Mouse (Mus musculus): ENCODE data around the gene Fat4.

Gene Fat4

DNA sequence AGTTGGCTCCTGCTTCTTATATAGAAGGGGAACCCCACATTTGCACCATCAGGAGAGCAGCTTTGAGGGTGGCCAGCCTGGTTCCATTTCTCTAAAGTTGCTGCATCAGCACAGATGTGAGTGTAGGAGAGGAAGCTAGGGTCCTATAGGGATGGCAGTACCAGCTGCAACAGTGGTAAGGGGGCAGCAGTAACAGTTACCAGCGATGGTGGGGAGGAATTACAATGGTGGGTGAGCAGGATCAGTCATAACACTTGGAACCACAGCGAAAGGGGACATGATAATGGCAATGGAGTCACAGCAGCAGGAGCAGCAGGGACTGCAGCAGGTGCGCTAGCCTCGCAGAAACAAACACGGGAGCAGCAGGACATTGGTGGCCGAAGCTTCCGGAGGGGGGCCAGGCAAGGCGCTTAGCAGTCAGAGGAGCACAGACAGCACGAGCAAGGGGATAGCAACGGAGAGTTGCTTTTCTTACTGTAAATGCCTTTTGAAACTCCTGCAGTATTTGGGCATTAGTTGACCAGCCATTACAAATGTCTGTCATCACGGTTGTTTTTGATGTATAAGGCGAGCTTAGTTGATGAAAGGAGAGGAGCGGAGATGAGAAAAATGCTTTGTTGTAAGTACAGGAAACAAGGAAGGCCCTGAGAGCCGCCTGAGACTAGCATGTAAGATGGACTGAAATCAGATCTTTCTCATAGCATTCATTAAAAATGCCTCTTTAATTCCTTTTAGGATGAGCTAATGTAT lies 21.1 kb downstream of the Fat4 start:
- no peak for DNase-seq

- no peak for DNase-seq
These were observed 21.8 kb downstream of the Fat4 start for GRCm38 (mm10) chr3:38908426-38909111.

DNA sequence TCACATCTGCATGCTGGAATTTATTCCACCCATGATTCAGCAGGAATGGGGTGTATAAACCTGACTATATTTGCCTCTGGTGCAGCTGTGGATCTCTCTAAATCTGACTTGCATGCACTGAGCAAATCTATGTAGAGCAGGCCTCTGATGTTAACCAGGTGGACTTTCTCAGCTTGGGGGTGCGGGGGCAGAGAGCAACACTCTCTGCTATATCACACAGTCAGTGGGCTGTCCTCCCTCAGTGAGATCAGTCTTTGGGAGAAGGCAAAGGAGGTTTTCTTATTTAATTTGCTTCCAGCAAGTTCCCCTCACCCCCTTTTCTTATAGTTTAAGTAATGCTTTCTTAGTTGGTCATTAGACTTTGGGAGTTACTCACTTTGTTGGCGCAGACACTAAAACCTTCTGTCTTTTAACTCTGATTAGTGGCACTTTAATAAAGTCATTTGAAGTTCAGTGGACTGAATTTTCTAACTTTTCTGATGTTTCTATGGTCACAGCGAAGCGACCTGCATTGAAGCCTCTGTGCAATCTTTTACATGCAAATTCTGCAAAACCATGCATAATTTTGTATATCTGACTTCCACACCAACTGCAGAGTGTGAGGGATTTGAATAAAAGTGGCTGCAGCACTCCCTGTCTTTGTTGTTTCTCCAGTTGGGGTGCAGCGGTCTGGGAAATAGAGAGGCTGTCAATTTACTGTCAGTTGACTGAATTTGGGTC lies 26.2 kb downstream of the Fat4 start:
- no peak for DNase-seq

DNA sequence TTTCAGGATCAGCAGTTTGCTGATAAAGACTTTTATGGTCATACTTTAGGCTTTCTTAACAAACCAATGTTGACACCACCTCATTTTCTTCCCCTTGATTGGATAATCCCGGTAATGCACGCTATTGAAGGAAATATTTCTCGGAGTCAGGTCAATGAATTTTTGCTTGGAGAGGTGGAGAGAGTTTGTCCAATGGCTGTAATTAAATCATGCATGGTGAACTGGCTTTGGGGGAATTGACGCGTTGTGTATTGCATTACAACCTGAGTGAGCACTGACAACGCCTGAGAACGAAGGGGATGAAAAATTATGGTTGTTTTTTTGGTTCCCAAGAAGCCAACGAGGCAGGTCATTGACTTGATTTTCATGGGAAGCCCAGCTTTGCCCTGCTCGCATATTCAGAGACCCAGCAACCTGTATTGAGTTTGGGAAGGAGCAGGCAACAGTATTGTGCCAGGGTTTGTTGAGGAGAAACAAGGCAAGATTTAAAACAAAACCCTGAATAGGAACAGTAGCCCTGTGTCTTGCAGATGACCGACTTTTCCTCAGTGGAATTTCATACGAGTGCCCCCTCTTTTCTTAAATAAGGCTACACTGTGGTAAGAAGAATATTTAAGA lies 26.9 kb downstream of the Fat4 start:
- DNase-seq: no peak

DNA sequence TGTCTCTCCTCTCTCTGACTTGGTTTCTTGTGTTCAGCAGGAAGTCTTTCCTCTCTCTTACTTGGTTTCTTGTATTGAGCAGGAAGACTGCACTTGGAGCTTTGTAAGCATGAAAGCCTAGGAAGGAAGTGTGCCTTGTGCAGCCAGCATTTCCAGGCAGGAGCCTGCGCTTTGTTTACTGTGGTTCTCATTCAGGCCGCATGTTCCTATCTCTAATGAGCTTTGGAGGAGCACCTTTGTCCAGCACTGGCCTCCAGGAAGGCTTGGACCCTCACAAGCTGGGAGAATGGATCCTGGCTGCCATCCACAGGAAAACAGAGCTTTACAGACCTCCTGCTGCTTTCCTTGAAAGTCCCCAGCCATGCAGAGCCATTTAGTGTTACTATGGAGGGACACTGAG lies 32.2 kb downstream of the Fat4 start:
- DNase-seq: no peak

DNA sequence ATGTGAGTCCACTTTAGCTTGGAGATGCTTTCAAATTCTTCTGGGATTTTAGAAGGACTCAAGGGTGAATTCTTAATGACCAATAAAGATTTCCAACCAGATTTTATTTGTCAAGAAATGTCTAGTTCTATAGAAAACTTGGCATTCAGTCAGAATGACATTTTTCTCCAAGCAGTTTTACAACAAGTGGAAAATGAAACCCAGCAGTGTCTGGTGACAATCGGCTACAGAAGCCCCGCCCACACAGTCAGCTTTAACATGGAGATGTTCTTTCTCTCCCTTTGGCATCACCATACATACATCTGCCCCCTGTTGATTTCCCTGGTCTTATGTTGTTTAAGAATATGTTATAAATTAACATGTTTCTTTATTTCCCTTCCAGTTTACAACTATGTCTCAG lies 34.3 kb downstream of the Fat4 start:
- DNase-seq: no peak

DNA sequence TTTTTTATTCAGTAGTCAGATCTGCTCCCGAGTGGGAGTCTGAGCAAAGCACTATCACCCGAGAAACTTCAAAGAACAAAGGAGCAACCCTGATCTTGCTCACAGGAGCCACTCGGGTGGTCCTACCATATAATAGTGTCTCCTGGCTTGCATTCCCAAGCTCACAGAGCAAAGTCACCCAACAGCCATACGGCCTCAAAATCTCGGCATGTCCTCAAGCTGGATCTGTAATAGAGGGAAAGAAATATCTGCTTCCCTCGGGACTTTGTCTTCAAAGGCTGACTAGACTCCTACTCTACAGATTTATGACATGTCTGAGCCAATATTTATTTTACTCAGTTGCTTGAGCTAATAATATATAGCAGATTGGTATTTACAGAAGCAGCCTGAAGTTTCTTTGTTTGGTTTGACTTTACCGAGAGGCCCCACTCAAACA lies 36.5 kb downstream of the Fat4 start:
- no peak for DNase-seq

GRCm38 (mm10) chr3:38928076-38928686 lies 41.4 kb downstream of the Fat4 start:
- no peak for DNase-seq

DNA sequence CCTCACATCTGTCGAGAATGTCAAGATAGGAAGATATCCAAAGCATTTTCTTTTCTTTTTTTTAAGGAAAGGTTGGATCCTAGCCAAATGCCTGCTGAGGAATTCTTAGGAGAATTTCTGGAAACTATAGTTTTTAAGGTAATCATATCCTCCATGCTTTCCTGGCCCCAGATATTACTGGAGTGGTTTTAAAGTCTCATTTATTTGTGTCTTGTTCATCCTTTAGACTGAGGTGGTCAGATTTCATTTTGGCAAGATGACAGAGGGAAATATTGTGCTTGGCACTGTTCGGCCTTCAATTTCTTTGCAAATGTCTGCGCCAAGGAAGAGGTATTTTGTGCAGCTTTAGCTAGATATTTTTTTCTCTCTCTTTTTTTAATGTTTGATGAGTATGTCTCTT lies 42.0 kb downstream of the Fat4 start:
- DNase-seq: no peak

DNA sequence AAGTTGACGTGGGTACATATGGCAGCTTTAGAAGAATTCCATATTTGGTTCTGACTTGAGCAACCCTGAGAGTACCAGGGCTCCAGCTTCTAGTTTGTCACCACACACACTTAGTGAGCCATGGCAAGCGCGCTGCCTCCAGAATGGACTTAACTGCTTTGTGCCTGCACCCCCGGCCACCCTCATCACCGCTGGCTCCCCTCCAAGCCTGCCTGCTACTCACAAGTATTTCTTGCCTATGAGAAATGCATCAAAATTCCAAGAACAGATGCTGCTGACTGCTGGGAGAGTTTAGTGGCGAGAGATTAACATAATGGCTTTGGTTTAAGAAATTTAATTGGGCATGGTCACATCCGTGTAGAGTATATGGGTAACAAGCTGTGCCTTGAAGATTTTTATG lies 48.0 kb downstream of the Fat4 start:
- DNase-seq: no peak

DNA sequence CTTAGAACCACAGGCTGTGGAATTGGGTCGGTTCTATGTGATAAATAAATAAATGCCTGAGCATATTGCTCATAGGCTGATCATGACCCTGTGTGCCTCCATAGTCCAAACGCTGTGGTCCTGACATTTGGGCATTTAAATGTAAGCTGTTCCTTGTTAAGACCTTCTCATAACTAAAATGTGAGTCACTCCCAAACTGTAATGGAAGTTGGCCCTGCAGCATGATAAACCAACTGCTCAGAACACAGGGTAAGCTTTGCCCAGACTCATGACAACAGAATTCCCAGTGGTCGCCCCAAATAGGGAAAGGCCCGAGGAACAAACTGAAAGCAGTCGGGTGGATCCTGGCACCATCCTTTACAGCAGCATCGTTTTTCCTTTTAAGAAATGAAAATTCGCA lies 49.7 kb downstream of the Fat4 start:
- DNase-seq: no peak

DNA sequence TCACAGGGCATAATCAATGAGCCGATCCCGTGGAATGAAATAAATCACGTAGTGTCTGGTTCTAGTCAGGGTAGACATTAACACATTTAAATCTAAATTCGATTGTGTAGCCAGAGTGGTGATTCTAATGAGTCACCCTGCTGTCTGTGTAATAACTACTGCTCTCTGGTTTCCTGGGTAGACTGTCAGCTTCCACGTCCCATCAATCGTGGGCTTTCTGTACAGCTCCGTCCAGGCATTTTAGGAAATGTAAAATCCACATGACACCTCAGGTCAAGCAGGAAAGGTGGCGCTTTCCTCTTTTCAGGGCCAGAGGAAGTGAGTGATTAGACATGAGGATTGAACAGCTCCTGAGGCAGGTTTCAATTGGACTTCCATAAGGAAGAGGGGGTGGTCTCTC lies 50.4 kb downstream of the Fat4 start:
- DNase-seq: no peak

GRCm38 (mm10) chr3:38938136-38938535 lies 51.4 kb downstream of the Fat4 start:
- no peak for DNase-seq

DNA sequence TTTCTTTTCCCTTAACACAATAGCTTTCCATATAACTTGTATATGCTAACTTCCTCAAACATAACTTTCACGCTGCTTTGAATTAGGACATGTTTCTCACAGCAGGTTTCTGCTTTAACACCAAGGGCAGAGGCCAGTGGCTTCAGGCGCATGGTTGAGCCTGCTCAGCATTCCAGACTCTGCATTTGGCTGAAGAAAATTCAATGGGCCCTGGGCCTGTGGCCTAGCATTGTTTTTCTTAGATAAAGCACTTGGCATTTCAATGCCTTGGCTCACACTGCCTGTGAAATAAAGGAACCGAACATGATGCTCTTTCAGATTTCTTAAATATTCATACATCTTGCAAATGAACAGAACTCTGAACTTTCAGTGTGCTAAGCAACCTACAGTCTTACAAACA lies 52.8 kb downstream of the Fat4 start:
- no peak for DNase-seq

DNA sequence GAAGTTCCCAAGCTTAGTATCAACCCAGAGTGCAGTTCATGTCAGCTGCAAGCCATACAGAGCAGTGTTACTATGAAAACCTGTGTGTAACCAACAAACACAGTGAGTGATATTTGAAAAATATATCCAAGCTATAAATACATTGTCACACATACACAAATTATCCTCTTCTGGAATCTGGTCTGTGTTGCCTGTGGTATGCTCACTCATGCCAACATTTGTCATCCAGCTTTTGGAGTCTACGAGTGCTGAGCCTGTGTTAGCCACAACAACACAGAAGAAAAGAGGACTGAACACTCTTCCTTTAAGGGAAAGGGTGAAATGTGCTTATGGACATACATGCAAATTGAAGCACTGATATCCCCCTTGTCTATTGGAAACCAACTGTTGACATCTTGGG lies 53.6 kb downstream of the Fat4 start:
- no peak for DNase-seq

- no peak for DNase-seq
These were observed 58.4 kb downstream of the Fat4 start for GRCm38 (mm10) chr3:38945157-38945556.

DNA sequence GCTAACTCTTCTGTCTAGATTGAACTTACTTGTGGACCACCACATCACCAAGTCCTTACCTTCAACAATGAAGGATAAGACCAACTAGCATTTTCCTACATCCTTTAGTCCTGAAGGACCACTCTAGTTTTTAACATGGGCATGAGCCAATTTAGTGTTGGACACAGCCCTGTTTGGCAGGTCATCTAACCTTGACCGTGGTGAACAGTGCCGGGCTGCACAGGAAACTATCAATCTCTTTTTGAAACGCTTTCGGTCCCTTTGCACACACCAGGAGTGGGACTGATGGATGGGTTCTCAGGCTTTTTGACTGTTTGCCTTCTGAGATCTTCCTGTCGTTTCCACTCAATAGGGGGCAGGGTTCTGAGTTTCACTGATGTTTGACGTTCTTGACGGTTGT lies 61.0 kb downstream of the Fat4 start:
- no peak for DNase-seq

DNA sequence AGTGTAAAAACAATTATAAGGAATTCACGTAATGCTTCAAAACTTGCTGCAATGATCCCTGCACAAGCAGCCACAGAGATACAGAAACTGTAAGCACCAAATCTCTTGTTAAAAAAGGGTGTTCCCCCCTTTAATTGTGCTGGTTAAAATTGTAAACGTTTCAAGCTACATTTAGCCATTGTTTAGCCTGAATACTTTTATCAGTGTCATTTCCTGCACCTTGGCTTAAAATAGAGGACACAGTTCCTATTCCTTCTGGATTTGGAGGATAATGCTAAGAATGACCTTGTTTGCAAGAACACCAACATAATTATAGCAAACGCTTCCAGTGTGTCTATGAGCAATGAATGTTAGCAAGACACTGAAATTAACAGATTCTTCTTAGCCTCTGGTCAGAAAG lies 65.9 kb downstream of the Fat4 start:
- no peak for DNase-seq

GRCm38 (mm10) chr3:38954196-38954595 lies 67.5 kb downstream of the Fat4 start:
- no peak for DNase-seq

DNA sequence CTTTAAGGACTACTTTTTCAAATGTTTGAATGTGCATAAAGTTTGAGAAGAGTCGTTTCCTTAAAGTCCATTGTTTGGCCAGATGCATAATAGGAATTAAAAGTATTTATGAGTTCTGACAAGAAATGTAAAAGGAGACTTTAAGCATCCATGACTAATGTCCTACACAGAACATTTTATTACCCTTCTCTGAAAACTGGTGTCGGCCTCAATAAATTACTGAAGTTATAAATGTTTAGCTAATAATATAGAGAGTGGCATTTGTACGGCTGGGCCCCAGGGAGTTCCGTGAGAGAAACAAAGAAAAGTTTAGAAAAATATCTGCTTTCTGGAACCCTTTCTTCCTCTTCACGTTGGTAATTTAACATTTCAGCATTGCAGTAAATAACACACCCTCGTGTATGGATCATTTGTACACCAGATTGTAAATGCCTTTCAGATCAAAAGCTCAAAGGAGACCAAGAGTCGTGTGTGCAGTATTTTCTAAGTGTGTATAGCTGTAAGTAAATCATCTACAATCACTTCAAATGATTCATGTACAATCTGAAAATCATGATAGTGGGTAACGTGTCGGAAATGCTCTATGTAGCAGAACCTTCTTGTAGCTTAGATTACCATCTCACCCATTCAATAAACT lies 69.4 kb downstream of the Fat4 start:
- no peak for DNase-seq

DNA sequence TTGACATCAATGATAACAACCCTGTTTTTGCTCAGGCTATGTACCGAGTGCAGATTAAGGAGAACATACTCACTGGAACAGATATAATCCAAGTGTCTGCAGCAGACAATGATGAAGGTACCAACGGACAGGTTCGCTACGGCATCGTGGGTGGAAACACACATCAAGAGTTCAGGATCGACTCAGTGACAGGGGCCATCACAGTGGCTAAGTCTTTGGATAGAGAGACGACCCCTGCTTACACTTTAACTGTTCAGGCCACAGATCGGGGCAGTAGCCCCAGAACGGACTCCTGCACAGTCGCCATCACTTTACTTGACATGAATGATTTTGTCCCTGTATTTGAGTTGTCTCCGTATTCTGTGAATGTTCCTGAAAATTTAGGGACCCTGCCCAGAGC lies 70.4 kb downstream of the Fat4 start:
- DNase-seq: no peak

GRCm38 (mm10) chr3:38962328-38962727 lies 75.6 kb downstream of the Fat4 start:
- no peak for DNase-seq

DNA sequence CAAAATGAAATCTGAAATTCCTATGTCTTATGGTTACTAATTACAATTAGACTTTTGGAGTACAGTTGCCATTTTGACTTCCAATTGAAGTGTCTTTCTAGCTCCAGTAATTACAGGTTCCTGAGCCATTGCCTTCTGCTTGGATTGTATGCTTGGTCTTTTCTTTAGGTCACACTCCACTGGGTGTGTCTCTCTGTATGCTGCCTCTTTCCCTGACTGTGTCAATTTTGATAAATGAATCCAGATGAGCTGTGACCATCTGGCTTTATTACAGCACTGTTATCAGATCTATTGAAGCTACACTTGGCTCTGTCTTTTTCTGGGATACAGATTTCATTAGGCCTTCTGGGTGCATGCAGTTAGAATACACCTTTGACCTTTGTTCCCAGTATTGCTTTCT lies 80.7 kb downstream of the Fat4 start:
- DNase-seq: no peak

Data from cerebellum, postnatal 36 days (tissue).